Mouse (Mus musculus): ENCODE measurements around the gene Cplx2. TPM values are rescaled to one million over a fixed set of nuclear protein-coding genes. Genes with fewer than 3 reads are reported as not detected.

Gene Cplx2
- polyA plus RNA-seq, 1 experiment = 3.5 TPM

GRCm38 (mm10) chr13:54338815-54339214, 32.3 kb upstream of the Cplx2 start:
- TF ChIP-seq CTCF (IDR thresholded peaks at IDR 0.05; ENCODE audit: extremely low read depth, insufficient read depth, insufficient read length, insufficient replicate concordance) = no peak
- TF ChIP-seq POLR2A (IDR thresholded peaks at IDR 0.05; ENCODE audit: low read depth, low read length) = no peak
- H3K36me3 ChIP-seq (ENCODE audit: control insufficient read depth, insufficient read depth, low read length) = no peaks in the 10 kb centered on the region
- WGBS = 81% methylated on average over 5 of the region's 5 CpGs
- H3K27ac ChIP-seq (ENCODE audit: insufficient read depth, low read length) = no peak overlapping the region
- no peak for DNase-seq (ENCODE audit: low read depth in 1 of 2, low spot score in 2 of 2)
- no peak overlapping the region for H3K4me3 ChIP-seq (ENCODE audit: extremely low read depth, insufficient read depth, insufficient read length)
- peaks cover 12% of the 10 kb centered on the region for H3K4me1 ChIP-seq (ENCODE audit: control insufficient read depth, insufficient read depth, insufficient read length)
- H3K27me3 ChIP-seq (ENCODE audit: control insufficient read depth, insufficient read depth, low read length) = no peaks in the 10 kb centered on the region

GRCm38 (mm10) chr13:54345885-54346647, 25.1 kb upstream of the Cplx2 start:
- Histone ChIP-seq H3K27ac (ENCODE audit: insufficient read depth, low read length) (no peak overlapping the region), H3K4me1 (ENCODE audit: control insufficient read depth, insufficient read depth, insufficient read length) (peaks cover 12% of the 10 kb centered on the region), H3K36me3 (ENCODE audit: control insufficient read depth, insufficient read depth, low read length) (no peaks in the 10 kb centered on the region), H3K27me3 (ENCODE audit: control insufficient read depth, insufficient read depth, low read length) (no peaks in the 10 kb centered on the region), H3K4me3 (ENCODE audit: extremely low read depth, insufficient read depth, insufficient read length) (no peak overlapping the region)
- TF ChIP-seq CTCF (IDR thresholded peaks at IDR 0.05; ENCODE audit: extremely low read depth, insufficient read depth, insufficient read length, insufficient replicate concordance) = no peak
- TF ChIP-seq POLR2A (IDR thresholded peaks at IDR 0.05; ENCODE audit: low read depth, low read length) = no peak
- no peak for DNase-seq (ENCODE audit: low read depth in 1 of 2, low spot score in 2 of 2)
- 88% methylated on average over 15 of the region's 15 CpGs for WGBS

DNA sequence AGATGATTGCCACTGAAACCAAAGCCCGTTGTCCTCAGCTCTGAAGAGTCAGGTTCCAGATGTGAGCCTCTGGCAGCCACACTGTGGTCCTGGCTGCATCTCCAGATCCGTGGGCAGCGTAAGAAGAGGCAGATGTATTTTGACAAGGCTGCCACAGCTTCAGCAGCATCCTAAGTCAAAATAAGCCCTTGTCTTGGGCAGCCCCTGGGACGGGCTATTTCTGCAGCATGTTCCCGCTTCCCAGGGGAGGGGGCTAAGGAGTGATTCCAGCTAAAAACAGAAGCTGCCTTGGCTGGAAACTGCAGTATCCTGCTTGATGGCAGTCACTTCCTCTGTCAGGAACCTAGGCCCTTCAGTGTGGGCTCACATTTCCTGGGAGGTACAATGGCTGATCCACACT, 23.1 kb upstream of the Cplx2 start:
- no peak for DNase-seq (ENCODE audit: low read depth in 1 of 2, low spot score in 2 of 2)
- Histone ChIP-seq H3K27ac (ENCODE audit: insufficient read depth, low read length) (no peak overlapping the region), H3K4me3 (ENCODE audit: extremely low read depth, insufficient read depth, insufficient read length) (no peak overlapping the region), H3K4me1 (ENCODE audit: control insufficient read depth, insufficient read depth, insufficient read length) (peaks cover 6% of the 10 kb centered on the region), H3K27me3 (ENCODE audit: control insufficient read depth, insufficient read depth, low read length) (no peaks in the 10 kb centered on the region), H3K36me3 (ENCODE audit: control insufficient read depth, insufficient read depth, low read length) (no peaks in the 10 kb centered on the region)
- 77% methylated on average over 5 of the region's 5 CpGs for WGBS
- TF ChIP-seq CTCF (IDR thresholded peaks at IDR 0.05; ENCODE audit: extremely low read depth, insufficient read depth, insufficient read length, insufficient replicate concordance) (no peak), POLR2A (IDR thresholded peaks at IDR 0.05; ENCODE audit: low read depth, low read length) (no peak)

DNA sequence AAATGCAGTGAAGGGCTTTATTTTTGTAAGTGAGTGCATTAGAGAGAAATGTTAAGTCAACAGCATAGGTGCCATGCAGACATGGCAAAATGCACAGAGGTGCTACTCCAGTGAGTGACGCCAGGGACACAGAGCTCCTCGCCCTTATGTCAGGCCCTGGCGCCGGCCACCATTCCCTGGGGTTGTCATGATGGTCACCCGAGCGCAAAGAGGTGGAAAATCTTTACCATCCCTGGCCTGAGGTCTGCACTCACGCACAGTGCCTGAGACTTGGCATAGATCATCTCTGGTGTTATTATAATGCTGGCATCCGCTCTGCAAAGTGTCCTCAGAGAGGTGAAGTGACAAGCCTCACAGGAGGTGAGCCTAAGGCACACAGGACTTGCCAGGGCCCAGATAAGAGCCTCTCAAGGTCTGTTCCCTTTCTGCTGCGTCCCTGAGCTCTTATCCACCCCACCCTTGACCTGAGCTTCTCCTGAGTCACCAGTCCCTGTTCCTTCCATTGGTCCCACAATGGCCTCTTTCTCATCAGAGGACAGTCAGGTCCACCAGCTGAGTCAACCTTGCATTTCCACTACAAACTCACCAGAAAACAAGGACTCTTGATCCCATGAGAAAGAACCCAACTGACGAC, 21.9 kb upstream of the Cplx2 start:
- H3K4me3 ChIP-seq (ENCODE audit: extremely low read depth, insufficient read depth, insufficient read length) = no peak overlapping the region
- H3K27ac ChIP-seq (ENCODE audit: insufficient read depth, low read length) = no peak overlapping the region
- 82% methylated on average over 10 of the region's 10 CpGs for WGBS
- no peak for DNase-seq (ENCODE audit: low read depth in 1 of 2, low spot score in 2 of 2)
- TF ChIP-seq POLR2A (IDR thresholded peaks at IDR 0.05; ENCODE audit: low read depth, low read length) = no peak
- TF ChIP-seq CTCF (IDR thresholded peaks at IDR 0.05; ENCODE audit: extremely low read depth, insufficient read depth, insufficient read length, insufficient replicate concordance) = no peak
- H3K27me3 ChIP-seq (ENCODE audit: control insufficient read depth, insufficient read depth, low read length) = no peaks in the 10 kb centered on the region
- no peaks in the 10 kb centered on the region for H3K36me3 ChIP-seq (ENCODE audit: control insufficient read depth, insufficient read depth, low read length)
- H3K4me1 ChIP-seq (ENCODE audit: control insufficient read depth, insufficient read depth, insufficient read length) = no peaks in the 10 kb centered on the region

DNA sequence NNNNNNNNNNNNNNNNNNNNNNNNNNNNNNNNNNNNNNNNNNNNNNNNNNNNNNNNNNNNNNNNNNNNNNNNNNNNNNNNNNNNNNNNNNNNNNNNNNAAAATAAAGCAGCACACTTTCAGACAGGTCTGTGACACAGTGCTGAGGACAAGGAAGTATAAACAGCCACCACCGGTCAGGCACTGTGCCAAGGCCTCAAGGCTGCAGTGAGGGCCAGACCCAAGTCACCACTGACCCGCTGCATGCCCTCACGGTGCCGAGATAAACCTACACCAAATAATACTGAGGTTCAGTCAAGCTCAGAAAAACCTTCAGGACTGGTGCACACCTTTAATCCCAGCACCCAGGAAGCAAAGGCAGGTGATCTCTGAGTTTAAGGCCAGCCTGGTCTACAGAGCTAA, 13.7 kb upstream of the Cplx2 start:
- H3K27me3 ChIP-seq (ENCODE audit: control insufficient read depth, insufficient read depth, low read length) = no peaks in the 10 kb centered on the region
- H3K4me1 ChIP-seq (ENCODE audit: control insufficient read depth, insufficient read depth, insufficient read length) = peaks cover 32% of the 10 kb centered on the region
- DNase-seq (ENCODE audit: low read depth in 1 of 2, low spot score in 2 of 2) = no peak
- H3K4me3 ChIP-seq (ENCODE audit: extremely low read depth, insufficient read depth, insufficient read length) = no peak overlapping the region
- H3K27ac ChIP-seq (ENCODE audit: insufficient read depth, low read length) = peak overlapping the region; percentile 59; the same call in 1 of the 2 replicates
- H3K36me3 ChIP-seq (ENCODE audit: control insufficient read depth, insufficient read depth, low read length) = no peaks in the 10 kb centered on the region
- 51% methylated on average over 4 of the region's 4 CpGs for WGBS
- TF ChIP-seq POLR2A (IDR thresholded peaks at IDR 0.05; ENCODE audit: low read depth, low read length) = no peak

- DNase-seq (ENCODE audit: low read depth in 1 of 2, low spot score in 2 of 2) = no peak
- WGBS = 65% methylated on average over 6 of the region's 6 CpGs
- Histone ChIP-seq H3K27me3 (ENCODE audit: control insufficient read depth, insufficient read depth, low read length) (no peaks in the 10 kb centered on the region), H3K36me3 (ENCODE audit: control insufficient read depth, insufficient read depth, low read length) (no peaks in the 10 kb centered on the region), H3K4me3 (ENCODE audit: extremely low read depth, insufficient read depth, insufficient read length) (no peak overlapping the region; the same call in 1 of the 2 replicates), H3K4me1 (ENCODE audit: control insufficient read depth, insufficient read depth, insufficient read length) (peaks cover 32% of the 10 kb centered on the region), H3K27ac (ENCODE audit: insufficient read depth, low read length) (peak overlapping the region; percentile 12; the same call in 1 of the 2 replicates)
- TF ChIP-seq CTCF (IDR thresholded peaks at IDR 0.05; ENCODE audit: extremely low read depth, insufficient read depth, insufficient read length, insufficient replicate concordance) = no peak
- no peak for TF ChIP-seq POLR2A (IDR thresholded peaks at IDR 0.05; ENCODE audit: low read depth, low read length)
Measured at GRCm38 (mm10) chr13:54359181-54359580, 12.0 kb upstream of the Cplx2 start.

GRCm38 (mm10) chr13:54364686-54365085, 6.5 kb upstream of the Cplx2 start:
- Histone ChIP-seq H3K4me1 (ENCODE audit: control insufficient read depth, insufficient read depth, insufficient read length) (peaks cover 14% of the 10 kb centered on the region), H3K27ac (ENCODE audit: insufficient read depth, low read length) (no peak overlapping the region), H3K27me3 (ENCODE audit: control insufficient read depth, insufficient read depth, low read length) (no peaks in the 10 kb centered on the region), H3K4me3 (ENCODE audit: extremely low read depth, insufficient read depth, insufficient read length) (no peak overlapping the region), H3K36me3 (ENCODE audit: control insufficient read depth, insufficient read depth, low read length) (no peaks in the 10 kb centered on the region)
- TF ChIP-seq POLR2A (IDR thresholded peaks at IDR 0.05; ENCODE audit: low read depth, low read length) (no peak), CTCF (IDR thresholded peaks at IDR 0.05; ENCODE audit: extremely low read depth, insufficient read depth, insufficient read length, insufficient replicate concordance) (no peak)
- no peak for DNase-seq (ENCODE audit: low read depth in 1 of 2, low spot score in 2 of 2)
- 90% methylated on average over 7 of the region's 7 CpGs for WGBS

Measured in spleen, adult 2 months (tissue).